Mouse (Mus musculus): ENCODE measurements around the gene Tsacc. TPM values are rescaled to one million over a fixed set of nuclear protein-coding genes. Genes with fewer than 3 reads are reported as not detected.
A peak's percentile ranks its signal among the peaks of the same experiment; 100 is the strongest.

The Tsacc gene
- polyA plus RNA-seq, 1 experiment from 2014 or later: 16.1 TPM

DNA sequence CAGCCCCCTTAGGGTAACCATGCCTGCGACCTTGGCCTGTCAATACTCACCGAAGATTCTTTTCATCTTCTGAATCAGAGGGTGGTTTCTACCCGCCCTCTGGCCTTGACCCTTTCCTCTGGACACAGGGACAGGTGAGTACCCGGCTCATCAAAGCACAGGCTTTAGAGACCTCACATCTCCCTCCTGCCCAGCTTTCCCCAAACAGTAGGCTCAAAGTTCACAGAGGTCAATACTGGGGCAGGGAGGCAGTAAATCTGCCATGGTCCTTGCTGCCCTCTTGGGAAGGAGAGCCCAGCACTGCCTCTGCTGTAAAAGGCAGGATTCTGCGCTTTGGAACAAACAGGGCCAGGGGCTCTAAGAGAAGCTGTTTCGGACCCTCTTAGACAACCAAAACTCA is 44.1 kb downstream of the Tsacc start:
- H3K4me1 ChIP-seq (ENCODE audit: control insufficient read depth, insufficient read depth, low read length): 0 out of 2 replicates have a peak, but pooled peaks cover 4% of the 10 kb centered on the region
- no peaks in the 10 kb centered on the region for H3K9me3 ChIP-seq (replicated peaks; ENCODE audit: control insufficient read depth, low read length)
- no peak overlapping the region for H3K27ac ChIP-seq (ENCODE audit: low read length)
- WGBS: 65% methylated on average over 6 of the region's 6 CpGs
- H3K27me3 ChIP-seq (ENCODE audit: control insufficient read depth, insufficient read depth, low read length): peaks cover 44% of the 10 kb centered on the region
- no peak overlapping the region for H3K4me2 ChIP-seq (ENCODE audit: low read depth, low read length)
- H3K9ac ChIP-seq (ENCODE audit: low read length): no peak overlapping the region
- no peak for ATAC-seq (replicated peaks; ENCODE audit: extremely low read depth, insufficient read depth, low FRiP score)
- no peaks in the 10 kb centered on the region for H3K36me3 ChIP-seq (ENCODE audit: control insufficient read depth, insufficient read depth)
- H3K4me3 ChIP-seq (ENCODE audit: low read length): no peak overlapping the region

DNA sequence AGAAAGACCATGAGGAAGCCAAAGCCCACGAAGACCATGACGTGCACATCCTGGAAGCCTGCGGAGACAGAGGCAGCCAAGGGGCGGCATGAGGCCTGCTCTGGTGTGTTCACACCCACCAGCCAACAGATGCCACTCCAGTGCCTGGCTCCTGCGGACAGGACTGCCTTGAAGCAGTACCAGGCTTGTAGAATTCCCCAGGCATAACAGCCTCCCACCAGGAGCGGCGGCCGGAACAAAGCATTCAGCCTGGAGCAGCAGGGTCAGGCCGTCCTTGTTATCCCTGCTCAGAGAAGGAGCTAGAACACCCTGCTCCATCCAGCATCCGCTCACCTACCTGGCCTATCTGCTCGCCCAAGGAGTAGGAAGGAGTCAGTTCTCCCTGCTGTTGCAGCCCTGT is 48.4 kb downstream of the Tsacc start:
- WGBS: 78% methylated on average over 11 of the region's 11 CpGs
- no peak for ATAC-seq (replicated peaks; ENCODE audit: extremely low read depth, insufficient read depth, low FRiP score)
- Histone ChIP-seq H3K27ac (ENCODE audit: low read length) (no peak overlapping the region), H3K27me3 (ENCODE audit: control insufficient read depth, insufficient read depth, low read length) (peaks cover 43% of the 10 kb centered on the region), H3K36me3 (ENCODE audit: control insufficient read depth, insufficient read depth) (no peaks in the 10 kb centered on the region), H3K9ac (ENCODE audit: low read length) (no peak overlapping the region), H3K4me2 (ENCODE audit: low read depth, low read length) (no peak overlapping the region), H3K9me3 (replicated peaks; ENCODE audit: control insufficient read depth, low read length) (no peaks in the 10 kb centered on the region), H3K4me1 (ENCODE audit: control insufficient read depth, insufficient read depth, low read length) (no peaks in the 10 kb centered on the region), H3K4me3 (ENCODE audit: low read length) (no peak overlapping the region)

DNA sequence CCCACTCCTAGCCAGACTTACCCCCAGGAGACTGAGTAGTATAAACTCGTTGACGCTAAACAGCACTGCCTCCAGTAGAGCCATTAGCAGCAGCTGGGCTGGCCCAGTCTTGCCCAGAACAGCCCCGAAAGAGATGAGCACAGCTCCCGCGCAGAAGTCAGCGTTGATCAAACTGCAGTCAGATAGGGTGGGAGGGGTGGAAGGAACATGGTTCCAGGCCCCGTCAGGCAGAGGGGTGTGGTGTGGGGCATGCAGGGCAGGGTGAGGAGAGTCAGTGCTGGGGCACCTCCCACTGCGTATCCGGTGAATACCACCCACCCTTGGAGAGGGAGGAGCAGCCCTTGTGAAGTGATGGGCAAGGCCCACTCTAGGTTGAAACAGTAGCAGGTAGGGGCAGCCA is 49.1 kb downstream of the Tsacc start:
- H3K36me3 ChIP-seq (ENCODE audit: control insufficient read depth, insufficient read depth): no peaks in the 10 kb centered on the region
- H3K4me1 ChIP-seq (ENCODE audit: control insufficient read depth, insufficient read depth, low read length): no peaks in the 10 kb centered on the region
- peaks cover 45% of the 10 kb centered on the region for H3K27me3 ChIP-seq (ENCODE audit: control insufficient read depth, insufficient read depth, low read length)
- ATAC-seq (replicated peaks; ENCODE audit: extremely low read depth, insufficient read depth, low FRiP score): no peak
- no peak overlapping the region for H3K27ac ChIP-seq (ENCODE audit: low read length)
- no peak overlapping the region for H3K9ac ChIP-seq (ENCODE audit: low read length)
- H3K9me3 ChIP-seq (replicated peaks; ENCODE audit: control insufficient read depth, low read length): no peaks in the 10 kb centered on the region
- 59% methylated on average over 9 of the region's 9 CpGs for WGBS
- no peak overlapping the region for H3K4me2 ChIP-seq (ENCODE audit: low read depth, low read length)
- no peak overlapping the region for H3K4me3 ChIP-seq (ENCODE audit: low read length)

DNA sequence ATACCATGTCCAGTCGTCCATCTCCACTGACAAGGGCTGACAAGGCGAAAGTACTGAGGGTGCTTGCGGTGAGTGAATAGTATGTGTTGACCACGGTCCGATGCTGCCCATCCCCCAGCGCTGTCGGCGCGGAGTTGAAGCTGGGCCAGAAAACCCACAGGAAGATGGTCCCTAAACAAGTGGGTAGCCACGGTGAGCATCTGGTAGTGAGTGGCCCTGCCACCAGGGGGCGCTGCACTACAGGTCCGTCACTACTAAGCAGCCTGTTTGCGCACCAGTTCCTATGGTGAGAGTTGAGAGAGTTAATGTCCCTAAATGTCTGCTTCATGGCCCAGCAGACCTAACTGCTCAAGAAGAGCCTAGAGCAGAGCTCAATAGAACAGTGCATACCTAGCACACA is 51.0 kb downstream of the Tsacc start:
- no peak overlapping the region for H3K9ac ChIP-seq (ENCODE audit: low read length)
- no peaks in the 10 kb centered on the region for H3K4me1 ChIP-seq (ENCODE audit: control insufficient read depth, insufficient read depth, low read length)
- no peak overlapping the region for H3K4me2 ChIP-seq (ENCODE audit: low read depth, low read length)
- WGBS: 23% methylated on average over 13 of the region's 13 CpGs
- H3K9me3 ChIP-seq (replicated peaks; ENCODE audit: control insufficient read depth, low read length): no peaks in the 10 kb centered on the region
- H3K4me3 ChIP-seq (ENCODE audit: low read length): no peak overlapping the region
- H3K27me3 ChIP-seq (ENCODE audit: control insufficient read depth, insufficient read depth, low read length): peaks cover 57% of the 10 kb centered on the region
- H3K27ac ChIP-seq (ENCODE audit: low read length): no peak overlapping the region
- ATAC-seq (replicated peaks; ENCODE audit: extremely low read depth, insufficient read depth, low FRiP score): no peak
- H3K36me3 ChIP-seq (ENCODE audit: control insufficient read depth, insufficient read depth): no peaks in the 10 kb centered on the region

DNA sequence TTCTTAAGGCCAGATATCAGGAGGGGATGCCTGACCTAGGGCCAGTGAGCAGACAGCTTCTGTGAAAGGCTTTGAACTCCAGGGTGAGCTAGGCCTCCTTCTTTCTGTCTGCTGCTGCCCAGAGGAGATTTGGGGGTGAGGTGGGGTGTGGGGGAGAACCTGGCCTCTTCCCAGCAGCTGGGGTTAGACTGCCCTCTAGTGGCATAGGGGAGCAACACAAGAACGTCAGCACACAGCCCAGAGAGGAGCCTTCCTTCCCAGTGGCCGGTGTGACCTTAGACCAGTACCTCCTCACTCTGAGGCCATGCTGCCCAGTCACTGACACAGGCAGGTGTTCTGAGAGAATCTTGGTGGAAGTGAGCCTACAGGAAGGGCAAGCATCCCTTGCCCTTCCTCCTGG is 52.7 kb downstream of the Tsacc start:
- H3K4me2 ChIP-seq (ENCODE audit: low read depth, low read length): no peak overlapping the region
- 11% methylated on average over 2 of the region's 2 CpGs for WGBS
- no peak overlapping the region for H3K9ac ChIP-seq (ENCODE audit: low read length)
- no peak for ATAC-seq (replicated peaks; ENCODE audit: extremely low read depth, insufficient read depth, low FRiP score)
- no peaks in the 10 kb centered on the region for H3K36me3 ChIP-seq (ENCODE audit: control insufficient read depth, insufficient read depth)
- no peaks in the 10 kb centered on the region for H3K9me3 ChIP-seq (replicated peaks; ENCODE audit: control insufficient read depth, low read length)
- no peak overlapping the region for H3K27ac ChIP-seq (ENCODE audit: low read length)
- peaks cover 72% of the 10 kb centered on the region for H3K27me3 ChIP-seq (ENCODE audit: control insufficient read depth, insufficient read depth, low read length)
- no peak overlapping the region for H3K4me3 ChIP-seq (ENCODE audit: low read length)
- no peaks in the 10 kb centered on the region for H3K4me1 ChIP-seq (ENCODE audit: control insufficient read depth, insufficient read depth, low read length)

DNA sequence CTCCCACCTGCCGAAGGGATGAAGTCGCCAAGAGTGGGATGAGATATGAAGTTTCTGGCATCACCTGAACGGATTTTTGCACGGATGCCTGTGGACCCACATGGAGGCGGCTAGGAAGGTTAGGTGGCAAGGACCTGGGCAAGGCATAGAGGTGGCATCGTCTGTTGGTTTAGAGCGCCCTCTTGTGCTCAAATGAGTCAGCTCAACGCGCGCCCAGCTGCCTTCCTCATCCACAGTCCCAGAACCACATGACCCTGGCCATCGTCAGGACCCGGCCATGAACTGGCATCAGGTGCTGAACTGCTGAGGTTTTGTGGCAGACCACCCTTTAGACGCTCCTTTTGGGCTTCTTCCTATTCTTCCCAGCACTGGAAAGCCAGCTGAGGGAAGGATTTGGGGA is 54.3 kb downstream of the Tsacc start:
- Histone ChIP-seq H3K4me2 (ENCODE audit: low read depth, low read length) (no peak overlapping the region), H3K27me3 (ENCODE audit: control insufficient read depth, insufficient read depth, low read length) (peaks cover 83% of the 10 kb centered on the region), H3K9me3 (replicated peaks; ENCODE audit: control insufficient read depth, low read length) (no peaks in the 10 kb centered on the region), H3K27ac (ENCODE audit: low read length) (no peak overlapping the region), H3K4me1 (ENCODE audit: control insufficient read depth, insufficient read depth, low read length) (no peaks in the 10 kb centered on the region), H3K4me3 (ENCODE audit: low read length) (no peak overlapping the region), H3K9ac (ENCODE audit: low read length) (no peak overlapping the region), H3K36me3 (ENCODE audit: control insufficient read depth, insufficient read depth) (no peaks in the 10 kb centered on the region)
- peak; percentile 64; the same call in 1 of the 2 replicates for ATAC-seq (replicated peaks; ENCODE audit: extremely low read depth, insufficient read depth, low FRiP score)
- 4% methylated on average over 13 of the region's 13 CpGs for WGBS

DNA sequence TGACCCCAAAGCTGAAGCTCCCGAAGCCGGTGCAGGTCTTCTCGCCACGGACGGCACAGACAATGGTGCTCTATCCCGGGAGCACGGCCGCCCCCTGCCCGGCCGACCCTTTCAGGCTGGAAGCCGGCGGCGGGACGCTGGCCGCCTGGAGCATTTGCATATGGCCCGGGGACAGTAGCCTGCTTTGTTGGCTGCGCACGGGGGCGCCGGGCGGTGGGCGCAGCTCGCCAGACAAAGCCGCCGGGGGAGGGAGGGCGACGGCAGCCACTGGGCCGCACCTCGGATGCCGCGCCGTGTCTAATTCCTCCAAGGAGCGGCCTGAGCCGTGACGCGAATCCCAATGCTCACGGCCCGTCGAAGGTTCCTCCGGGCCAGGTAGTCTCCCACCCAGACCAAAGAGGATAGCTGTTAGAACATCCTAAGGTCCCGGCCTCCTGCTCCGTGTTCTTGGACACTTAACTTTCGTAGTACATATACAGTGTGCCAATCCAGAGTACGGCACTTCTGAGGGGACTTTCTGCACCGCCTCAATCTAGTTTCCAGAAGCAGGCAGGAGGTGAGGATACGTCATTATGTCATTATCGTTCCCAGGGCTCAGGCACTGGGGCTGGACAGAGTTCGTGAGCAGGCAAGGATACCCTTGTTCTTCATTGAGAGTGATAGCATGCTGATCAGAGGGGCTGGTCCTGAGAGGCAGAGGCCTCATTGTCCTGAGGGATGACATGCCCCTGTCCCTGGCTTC is 55.6 kb downstream of the Tsacc start:
- no peaks in the 10 kb centered on the region for H3K4me1 ChIP-seq (ENCODE audit: control insufficient read depth, insufficient read depth, low read length)
- H3K27ac ChIP-seq (ENCODE audit: low read length): no peak overlapping the region
- H3K27me3 ChIP-seq (ENCODE audit: control insufficient read depth, insufficient read depth, low read length): peaks cover 80% of the 10 kb centered on the region
- H3K9ac ChIP-seq (ENCODE audit: low read length): no peak overlapping the region
- no peak for ATAC-seq (replicated peaks; ENCODE audit: extremely low read depth, insufficient read depth, low FRiP score)
- H3K36me3 ChIP-seq (ENCODE audit: control insufficient read depth, insufficient read depth): no peaks in the 10 kb centered on the region
- WGBS: 4% methylated on average over 48 of the region's 48 CpGs
- H3K4me2 ChIP-seq (ENCODE audit: low read depth, low read length): 0 out of 2 replicates have a peak overlapping the region, but pooled peaks have one; percentile 8
- no peaks in the 10 kb centered on the region for H3K9me3 ChIP-seq (replicated peaks; ENCODE audit: control insufficient read depth, low read length)
- peak overlapping the region; percentile 20; the same call in 1 of the 2 replicates for H3K4me3 ChIP-seq (ENCODE audit: low read length)

DNA sequence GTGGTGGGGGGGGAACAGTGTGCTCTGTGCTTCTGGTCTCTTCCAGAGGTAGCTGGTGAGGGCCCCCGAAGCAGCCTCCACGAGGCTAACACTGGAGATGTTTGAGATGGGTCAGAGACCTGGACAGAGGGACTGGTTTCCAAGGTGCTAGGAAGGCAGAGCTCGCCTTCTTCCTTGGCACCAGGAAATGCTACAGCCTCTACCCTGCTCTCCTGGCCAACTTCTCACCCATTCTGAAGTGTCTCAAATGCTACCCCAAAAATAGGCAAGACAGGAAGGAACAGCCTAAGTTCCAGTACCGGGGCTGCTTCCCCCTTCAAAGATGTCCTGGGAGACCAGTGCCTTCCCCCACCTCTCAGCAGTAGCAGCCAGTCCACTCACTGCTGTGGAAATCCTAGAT is 57.4 kb downstream of the Tsacc start:
- H3K9ac ChIP-seq (ENCODE audit: low read length): no peak overlapping the region

GRCm38 (mm10) chr3:88238866-88239391 is 57.9 kb downstream of the Tsacc start:
- no peaks in the 10 kb centered on the region for H3K4me1 ChIP-seq (ENCODE audit: control insufficient read depth, insufficient read depth, low read length)
- no peak for ATAC-seq (replicated peaks; ENCODE audit: extremely low read depth, insufficient read depth, low FRiP score)

More for the DNA sequence above, 57.4 kb downstream of the Tsacc start:
- 61% methylated on average over 4 of the region's 4 CpGs for WGBS
- no peak overlapping the region for H3K4me3 ChIP-seq (ENCODE audit: low read length)
- H3K27me3 ChIP-seq (ENCODE audit: control insufficient read depth, insufficient read depth, low read length): peaks cover 64% of the 10 kb centered on the region
- H3K9me3 ChIP-seq (replicated peaks; ENCODE audit: control insufficient read depth, low read length): no peaks in the 10 kb centered on the region
- H3K4me1 ChIP-seq (ENCODE audit: control insufficient read depth, insufficient read depth, low read length): no peaks in the 10 kb centered on the region
- no peak for ATAC-seq (replicated peaks; ENCODE audit: extremely low read depth, insufficient read depth, low FRiP score)
- no peaks in the 10 kb centered on the region for H3K36me3 ChIP-seq (ENCODE audit: control insufficient read depth, insufficient read depth)
- no peak overlapping the region for H3K27ac ChIP-seq (ENCODE audit: low read length)
- H3K4me2 ChIP-seq (ENCODE audit: low read depth, low read length): no peak overlapping the region

More at GRCm38 (mm10) chr3:88238866-88239391, 57.9 kb downstream of the Tsacc start:
- Histone ChIP-seq H3K36me3 (ENCODE audit: control insufficient read depth, insufficient read depth) (no peaks in the 10 kb centered on the region), H3K4me3 (ENCODE audit: low read length) (no peak overlapping the region), H3K27me3 (ENCODE audit: control insufficient read depth, insufficient read depth, low read length) (peaks cover 63% of the 10 kb centered on the region), H3K27ac (ENCODE audit: low read length) (no peak overlapping the region), H3K4me2 (ENCODE audit: low read depth, low read length) (no peak overlapping the region), H3K9ac (ENCODE audit: low read length) (no peak overlapping the region), H3K9me3 (replicated peaks; ENCODE audit: control insufficient read depth, low read length) (no peaks in the 10 kb centered on the region)
- 41% methylated on average over 8 of the region's 8 CpGs for WGBS
